ENCODE assay signal across 8 mouse cellular contexts in genomic region chr17:24708646-24709045, GRCm38 (mm10). TPM values are rescaled to one million over a fixed set of nuclear protein-coding genes. Genes with fewer than 3 reads are reported as not detected.
DNase-seq lines count a peak whose midpoint lies in the region; ATAC-seq lines count a peak whose summit lies in the region.

No protein-coding gene starts in this region.

- H3K4me3 ChIP-seq in heart, embryonic 15.5 days: peak overlapping the region; percentile 81; the same call in 1 of the 2 replicates
- peak overlapping the region; percentile 55 for H3K4me3 ChIP-seq in liver, embryonic 11.5 days (ENCODE audit: low read depth, low read length)

- no peaks in the 10 kb centered on the region for H3K9me3 ChIP-seq in heart, embryonic 15.5 days (replicated peaks)
- H3K9me3 ChIP-seq in liver, embryonic 11.5 days (ENCODE audit: control insufficient read depth, low read length): no peaks in the 10 kb centered on the region

- peaks cover 18% of the 10 kb centered on the region for H3K4me1 ChIP-seq in heart, embryonic 15.5 days (replicated peaks)
- H3K4me1 ChIP-seq in liver, embryonic 11.5 days (replicated peaks; ENCODE audit: control insufficient read depth, insufficient read depth, low read length): peaks cover 12% of the 10 kb centered on the region; the same call in 1 of the 2 replicates

- peak overlapping the region; percentile 84 for H3K4me2 ChIP-seq in heart, embryonic 15.5 days
- peak overlapping the region; percentile 73 for H3K4me2 ChIP-seq in liver, embryonic 11.5 days

- H3K27ac ChIP-seq in heart, embryonic 15.5 days: no peak overlapping the region
- H3K27ac ChIP-seq in liver, embryonic 11.5 days (ENCODE audit: low read depth, low read length): no peak overlapping the region

- no peak overlapping the region for H3K9ac ChIP-seq in heart, embryonic 15.5 days
- H3K9ac ChIP-seq in liver, embryonic 11.5 days (ENCODE audit: low read depth, low read length): no peak overlapping the region

- H3K36me3 ChIP-seq in heart, embryonic 15.5 days: peaks cover 11% of the 10 kb centered on the region
- H3K36me3 ChIP-seq in liver, embryonic 11.5 days (ENCODE audit: control insufficient read depth, insufficient read depth, low read length): peaks cover 16% of the 10 kb centered on the region; the same call in 1 of the 2 replicates

- DNase-seq in heart, postnatal 25 days (ENCODE audit: low spot score): no peak
- peak; percentile 62 for DNase-seq in thymus, postnatal 0 days (ENCODE audit: low spot score)
- DNase-seq in thymus, postnatal 25 days: no peak
- no peak for DNase-seq in liver, embryonic 11.5 days (ENCODE audit: low spot score)
- no peak for DNase-seq in gastrocnemius, postnatal 4 days (ENCODE audit: low spot score in 2 of 2)
- DNase-seq in cerebellum, adult 11-12 months: no peak
- no peak for DNase-seq in right cerebral cortex, postnatal 25 days

- 32% methylated on average over 2 of the region's 2 CpGs for WGBS in heart, embryonic 15.5 days
- WGBS in liver, embryonic 11.5 days: 20% methylated on average over 2 of the region's 2 CpGs

- H3K27me3 ChIP-seq in heart, embryonic 15.5 days: no peaks in the 10 kb centered on the region
- H3K27me3 ChIP-seq in liver, embryonic 11.5 days (replicated peaks; ENCODE audit: control insufficient read depth, insufficient read depth, low read length): no peaks in the 10 kb centered on the region

- ATAC-seq in heart, embryonic 15.5 days (replicated peaks; ENCODE audit: insufficient number of reproducible peaks, insufficient read depth, low FRiP score, low read depth): no peak
- ATAC-seq in liver, embryonic 11.5 days (replicated peaks; ENCODE audit: low FRiP score): no peak

- intact Hi-C loops in heart, postnatal 25 days (cut with DNase I): no loop called here

RNA-seq across cellular contexts. Expression of gene Tbl3, which starts 1.2 kb away (rescaled TPM):
- 34.4 and 50.9 TPM in 2 replicates for polyA plus RNA-seq in heart, embryonic 15.5 days (2015; fragmentation: Nextera tagmentation; extraction: Ambion mirVana)
- total RNA-seq in heart, postnatal 25 days (2021): 10 to 100 TPM; 16.0 to 16.9 TPM
- polyA plus RNA-seq in thymus, postnatal 0 days (2015; fragmentation: Nextera tagmentation; extraction: Ambion mirVana): 65.9 TPM in 2 replicates
- polyA plus RNA-seq in liver, embryonic 11.5 days (2014; fragmentation: Nextera tagmentation; extraction: Ambion mirVana): 102 and 109 TPM in 2 replicates
- 10 to 100 TPM; 19.1 to 20.4 TPM for total RNA-seq in gastrocnemius, postnatal 4 days (2021)

RNA-seq across cellular contexts. Expression of gene Rnf151, which starts 9.2 kb away (rescaled TPM):
- polyA plus RNA-seq in heart, embryonic 15.5 days (2015; fragmentation: Nextera tagmentation; extraction: Ambion mirVana): 0.13 TPM in 1 of 2 replicates, not detected in the other
- not detected for total RNA-seq in heart, postnatal 25 days (2021)
- 0.13 TPM in 1 of 2 replicates, not detected in the other for polyA plus RNA-seq in thymus, postnatal 0 days (2015; fragmentation: Nextera tagmentation; extraction: Ambion mirVana)
- polyA plus RNA-seq in liver, embryonic 11.5 days (2014; fragmentation: Nextera tagmentation; extraction: Ambion mirVana): 0.25 and 0.27 TPM in 2 replicates
- total RNA-seq in gastrocnemius, postnatal 4 days (2021): under 1 TPM in 1 of 2 experiments, not detected in 1; 0.23 TPM

RNA-seq across cellular contexts. Expression of gene Rps2, which starts 9.3 kb away (rescaled TPM):
- polyA plus RNA-seq in heart, embryonic 15.5 days (2015; fragmentation: Nextera tagmentation; extraction: Ambion mirVana): 770 and 917 TPM in 2 replicates
- total RNA-seq in heart, postnatal 25 days (2021): 100 to 1,000 TPM; 745 to 758 TPM
- 1,372 and 1,374 TPM in 2 replicates for polyA plus RNA-seq in thymus, postnatal 0 days (2015; fragmentation: Nextera tagmentation; extraction: Ambion mirVana)
- 2,083 and 2,225 TPM in 2 replicates for polyA plus RNA-seq in liver, embryonic 11.5 days (2014; fragmentation: Nextera tagmentation; extraction: Ambion mirVana)
- 100 to 1,000 TPM; 750 to 839 TPM for total RNA-seq in gastrocnemius, postnatal 4 days (2021)

RNA-seq across cellular contexts. Expression of gene Noxo1, which starts 12.6 kb away (rescaled TPM):
- polyA plus RNA-seq in heart, embryonic 15.5 days (2015; fragmentation: Nextera tagmentation; extraction: Ambion mirVana): 0.94 and 1.3 TPM in 2 replicates
- under 1 TPM; 0.50 to 0.55 TPM for total RNA-seq in heart, postnatal 25 days (2021)
- polyA plus RNA-seq in thymus, postnatal 0 days (2015; fragmentation: Nextera tagmentation; extraction: Ambion mirVana): 2.3 and 3.0 TPM in 2 replicates
- 0.56 and 0.58 TPM in 2 replicates for polyA plus RNA-seq in liver, embryonic 11.5 days (2014; fragmentation: Nextera tagmentation; extraction: Ambion mirVana)
- 1 to 10 TPM; 2.2 to 3.3 TPM for total RNA-seq in gastrocnemius, postnatal 4 days (2021)

RNA-seq across cellular contexts. Expression of gene Gfer, which starts 12.7 kb away (rescaled TPM):
- 26.3 and 26.8 TPM in 2 replicates for polyA plus RNA-seq in heart, embryonic 15.5 days (2015; fragmentation: Nextera tagmentation; extraction: Ambion mirVana)
- total RNA-seq in heart, postnatal 25 days (2021): 10 to 100 TPM; 21.9 to 22.1 TPM
- 36.0 and 36.2 TPM in 2 replicates for polyA plus RNA-seq in thymus, postnatal 0 days (2015; fragmentation: Nextera tagmentation; extraction: Ambion mirVana)
- 64.2 and 74.7 TPM in 2 replicates for polyA plus RNA-seq in liver, embryonic 11.5 days (2014; fragmentation: Nextera tagmentation; extraction: Ambion mirVana)
- total RNA-seq in gastrocnemius, postnatal 4 days (2021): 10 to 100 TPM; 22.9 to 24.6 TPM
